Mouse (Mus musculus): ENCODE data around the gene Gm28038. TPM values are rescaled to one million over a fixed set of nuclear protein-coding genes. Genes with fewer than 3 reads are reported as not detected.

Gm28038 gene
- polyA plus RNA-seq (2012; rRNA removed): not detected in 2 replicates

DNA sequence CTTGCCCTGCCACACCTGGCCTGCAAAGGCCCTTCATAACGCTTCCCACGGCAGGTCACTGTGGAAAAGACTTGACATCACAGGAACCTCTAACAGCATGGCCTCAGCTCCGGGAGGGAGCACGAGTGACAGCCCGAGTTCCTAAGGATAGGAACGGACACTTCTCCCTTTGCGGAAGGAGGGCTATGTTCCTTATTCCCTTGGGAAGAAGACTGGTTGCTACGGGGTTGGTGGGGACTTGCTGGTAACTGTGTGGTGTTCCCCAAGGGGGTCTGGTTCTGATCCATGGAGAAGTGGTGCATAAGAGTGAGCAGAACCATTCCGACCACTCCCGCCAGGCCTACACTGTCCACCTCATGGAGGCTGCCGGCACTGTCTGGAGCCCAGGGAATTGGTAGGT, at the start of gene Gm28038:
Gene Gm28038 (plus strand): TSS at position 301 of the 400 bp plus-strand sequence.

DNA sequence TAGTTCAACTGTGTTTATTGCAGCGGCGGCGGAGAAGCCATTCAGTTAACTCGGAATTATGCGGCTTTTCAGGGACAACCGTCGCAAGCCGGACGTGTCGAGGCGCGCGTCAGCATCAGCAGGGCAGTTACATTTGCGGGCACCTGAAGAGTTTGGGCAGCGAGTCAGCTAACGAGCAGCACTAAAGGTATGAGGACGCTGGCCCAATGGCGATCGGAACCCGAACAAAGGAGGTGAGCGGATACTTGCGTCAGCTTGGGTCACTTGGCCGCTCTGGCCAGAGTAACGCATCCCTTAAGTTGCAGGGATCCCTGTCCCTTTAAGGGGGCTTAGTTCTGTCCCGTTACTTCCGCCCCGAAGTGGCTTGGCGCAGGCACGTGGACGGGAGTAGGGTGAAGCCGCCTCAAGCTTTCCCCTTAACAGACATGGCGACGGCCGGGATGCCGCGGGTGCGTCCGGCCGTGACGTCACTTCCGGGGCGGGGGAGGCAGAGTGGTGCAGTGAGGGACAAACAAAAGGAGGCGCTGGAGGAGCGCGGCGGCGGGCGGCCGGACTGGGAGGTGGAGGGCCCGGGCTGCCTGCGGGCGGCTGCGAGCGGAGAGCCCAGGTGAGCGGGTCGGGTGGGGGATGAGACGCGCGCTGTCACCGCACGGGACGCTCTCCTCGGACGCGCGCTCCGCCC, 43.5 kb upstream of the Gm28038 start, which contains the start of gene Lrrc8a:
Gene Lrrc8a (plus strand): TSS at position 517 of the 682 bp plus-strand sequence.

DNA sequence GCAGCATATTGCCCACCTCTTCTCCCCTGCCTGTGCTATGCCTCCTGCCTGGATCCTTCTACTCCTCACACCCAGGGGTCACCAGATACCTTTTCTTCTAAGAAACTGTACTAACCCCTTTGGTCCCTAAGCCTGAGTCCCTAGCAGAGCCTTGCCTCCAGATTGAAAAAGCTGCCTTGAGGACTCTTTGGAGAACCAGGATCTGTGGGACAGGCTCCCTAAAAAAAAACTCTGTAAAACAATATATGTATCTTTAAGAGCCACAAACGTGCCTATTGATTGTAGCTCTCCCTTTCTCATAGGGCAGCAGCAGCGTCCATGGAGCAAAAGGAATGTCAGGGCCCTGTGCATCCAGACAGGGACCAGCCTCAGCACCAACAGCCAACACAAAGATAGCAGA, 40.6 kb upstream of the Gm28038 start, which contains the start of gene Gm28035:
Gene Gm28035 (plus strand): TSS at position 301 of the 400 bp plus-strand sequence.

DNA sequence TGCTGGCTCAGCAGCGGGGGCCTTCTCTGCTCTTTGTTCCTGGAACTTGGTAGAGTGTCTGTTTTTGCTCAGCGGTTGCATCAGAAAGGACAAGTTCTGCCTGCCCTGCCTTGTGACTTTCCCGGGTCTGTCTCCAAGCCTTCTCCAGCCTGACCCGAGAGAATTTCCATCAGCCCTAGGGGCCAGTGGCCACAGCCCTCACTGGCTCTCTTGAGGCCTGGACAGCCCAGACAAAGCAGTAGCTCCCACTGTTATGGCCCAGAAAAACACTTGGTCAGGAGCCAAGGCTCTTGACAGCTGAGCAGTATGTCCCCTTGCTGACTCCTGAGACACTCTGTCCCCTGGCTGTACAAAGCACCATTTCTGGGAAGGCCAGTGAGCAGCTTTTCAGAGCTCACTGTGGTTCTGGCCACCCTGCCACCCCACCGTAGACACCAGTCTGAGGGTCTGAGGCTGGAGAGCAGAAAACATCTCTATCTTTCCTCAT, 15.0 kb upstream of the Gm28038 start, which contains the start of gene Phyhd1:
Gene Phyhd1 (plus strand): TSS at position 437 of the 487 bp plus-strand sequence.

DNA sequence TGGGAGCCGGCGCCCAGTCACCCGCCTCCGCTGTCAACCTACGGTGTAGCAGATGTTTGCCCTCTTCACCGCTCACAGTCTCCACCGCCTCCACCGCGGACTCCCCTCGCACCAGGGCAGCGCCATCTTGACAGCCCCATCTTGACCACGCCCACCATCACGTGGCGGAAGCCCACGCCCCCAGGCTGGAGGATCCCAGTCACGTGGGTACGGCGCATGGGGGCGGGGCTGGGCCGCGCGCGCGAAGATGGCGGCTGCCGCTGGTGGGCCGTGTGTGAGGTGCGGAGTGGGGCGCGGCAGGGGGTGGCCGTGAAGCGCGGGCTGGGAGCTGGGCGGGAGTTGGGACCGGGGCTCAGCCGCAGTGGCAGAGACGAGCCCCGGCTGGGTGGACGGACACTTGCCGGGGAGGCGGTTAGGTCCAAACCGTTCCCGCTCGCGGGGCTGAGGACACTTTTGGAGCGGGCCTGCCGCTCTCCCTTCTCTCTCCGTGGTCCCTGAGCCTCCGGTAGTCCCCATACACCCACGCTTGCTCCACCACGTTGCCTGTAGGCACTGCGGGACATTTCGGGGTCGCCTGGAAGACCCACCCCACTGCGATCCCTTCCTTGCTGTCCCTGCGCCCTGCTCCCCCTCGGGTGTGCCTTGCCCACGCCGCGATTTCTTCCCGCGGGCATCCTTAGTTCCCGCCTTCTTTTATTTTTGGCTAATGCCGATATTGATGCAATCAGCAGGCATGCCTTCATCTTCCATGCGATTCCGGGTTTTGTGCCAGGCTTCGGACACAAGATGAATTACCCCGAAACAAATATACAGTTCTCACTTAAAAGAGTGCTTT, 5.6 kb downstream of the Gm28038 start, which contains the start of the genes Dolk and Nup188:
Gene Dolk (minus strand): TSS at position 143 of the 835 bp plus-strand sequence.
Gene Nup188 (plus strand): TSS at position 206 of the 835 bp plus-strand sequence.

Other genes starting within 250 kb of the Gm28038 start
- gene Wdr34, start 232.2 kb upstream of the Gm28038 start, polyA plus RNA-seq (2012; rRNA removed): 5.2 and 5.7 TPM in 2 replicates
- gene Set, start 223.7 kb upstream of the Gm28038 start, polyA plus RNA-seq (2012; rRNA removed): 185 and 242 TPM in 2 replicates
- gene Pkn3, start 203.4 kb upstream of the Gm28038 start, polyA plus RNA-seq (2012; rRNA removed): 3.1 and 3.2 TPM in 2 replicates
- gene Zdhhc12, start 187.4 kb upstream of the Gm28038 start, polyA plus RNA-seq (2012; rRNA removed): 21.0 and 25.7 TPM in 2 replicates
- gene Zer1, start 156.5 kb upstream of the Gm28038 start, polyA plus RNA-seq (2012; rRNA removed): 6.6 and 7.7 TPM in 2 replicates
- 9.1 and 11.7 TPM in 2 replicates for gene Tbc1d13, start 147.3 kb upstream of the Gm28038 start, polyA plus RNA-seq (2012; rRNA removed)
- gene Endog, start 109.5 kb upstream of the Gm28038 start, polyA plus RNA-seq (2012; rRNA removed): 10.4 and 12.0 TPM in 2 replicates
- gene Spout1, start 102.6 kb upstream of the Gm28038 start, polyA plus RNA-seq (2012; rRNA removed): 21.1 and 21.7 TPM in 2 replicates
- gene Kyat1, start 75.2 kb upstream of the Gm28038 start, polyA plus RNA-seq (2012; rRNA removed): 13.0 and 14.4 TPM in 2 replicates
- gene Lrrc8a, start 43.3 kb upstream of the Gm28038 start, polyA plus RNA-seq (2012; rRNA removed): 3.1 and 3.7 TPM in 2 replicates
- gene Gm28035, start 40.5 kb upstream of the Gm28038 start, polyA plus RNA-seq (2012; rRNA removed): 0.84 and 0.92 TPM in 2 replicates
- gene Phyhd1, start 14.8 kb upstream of the Gm28038 start, polyA plus RNA-seq (2012; rRNA removed): 15.2 and 18.6 TPM in 2 replicates
- gene Dolk, start 5.3 kb downstream of the Gm28038 start, polyA plus RNA-seq (2012; rRNA removed): 4.3 and 5.0 TPM in 2 replicates
- 12.8 and 17.0 TPM in 2 replicates for gene Nup188, start 5.4 kb downstream of the Gm28038 start, polyA plus RNA-seq (2012; rRNA removed)
- 19.1 and 20.9 TPM in 2 replicates for gene Sh3glb2, start 78.3 kb downstream of the Gm28038 start, polyA plus RNA-seq (2012; rRNA removed)
- gene Miga2, start 83.2 kb downstream of the Gm28038 start, polyA plus RNA-seq (2012; rRNA removed): 5.6 and 6.8 TPM in 2 replicates
- gene Dolpp1, start 111.2 kb downstream of the Gm28038 start, polyA plus RNA-seq (2012; rRNA removed): 13.3 and 17.3 TPM in 2 replicates
- 12.5 and 14.2 TPM in 2 replicates for gene Crat, start 134.8 kb downstream of the Gm28038 start, polyA plus RNA-seq (2012; rRNA removed)
- gene Ptpa, start 135.0 kb downstream of the Gm28038 start, polyA plus RNA-seq (2012; rRNA removed): 61.7 and 77.5 TPM in 2 replicates
- gene Ier5l, start 193.2 kb downstream of the Gm28038 start, polyA plus RNA-seq (2012; rRNA removed): 0.72 and 0.74 TPM in 2 replicates